Mouse (Mus musculus): ENCODE measurements around the gene Cutal.
"Not testable (repeated sequence)": the region's sequence is repeated elsewhere in the genome, so short reads cannot be mapped to it uniquely, and the experiment has no call there.

The Cutal gene

DNA sequence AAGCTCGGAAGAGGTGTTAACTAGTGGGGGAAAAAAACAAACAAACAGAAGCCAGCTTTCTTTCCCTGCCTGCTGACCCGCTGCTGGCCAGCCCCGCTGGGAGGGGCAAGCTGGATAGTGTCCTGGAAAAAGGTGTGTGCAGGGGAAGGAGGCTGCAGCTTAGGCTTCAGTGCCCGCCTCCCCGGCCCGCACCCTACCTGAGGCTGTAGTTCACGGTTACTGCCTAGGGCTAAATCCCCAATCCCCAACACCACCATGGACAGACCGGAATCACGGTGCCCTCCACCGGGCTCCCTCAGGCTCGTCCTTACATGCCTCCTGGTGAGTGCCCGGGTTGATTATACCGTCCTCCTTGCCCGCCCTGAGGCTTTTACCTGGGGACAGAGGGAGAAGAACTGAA lies at the start of gene Cutal:
Gene Cutal (plus strand): TSS at position 126 of the 400 bp plus-strand sequence.
- no peak for DNase-seq (ENCODE audit: low spot score)

DNA sequence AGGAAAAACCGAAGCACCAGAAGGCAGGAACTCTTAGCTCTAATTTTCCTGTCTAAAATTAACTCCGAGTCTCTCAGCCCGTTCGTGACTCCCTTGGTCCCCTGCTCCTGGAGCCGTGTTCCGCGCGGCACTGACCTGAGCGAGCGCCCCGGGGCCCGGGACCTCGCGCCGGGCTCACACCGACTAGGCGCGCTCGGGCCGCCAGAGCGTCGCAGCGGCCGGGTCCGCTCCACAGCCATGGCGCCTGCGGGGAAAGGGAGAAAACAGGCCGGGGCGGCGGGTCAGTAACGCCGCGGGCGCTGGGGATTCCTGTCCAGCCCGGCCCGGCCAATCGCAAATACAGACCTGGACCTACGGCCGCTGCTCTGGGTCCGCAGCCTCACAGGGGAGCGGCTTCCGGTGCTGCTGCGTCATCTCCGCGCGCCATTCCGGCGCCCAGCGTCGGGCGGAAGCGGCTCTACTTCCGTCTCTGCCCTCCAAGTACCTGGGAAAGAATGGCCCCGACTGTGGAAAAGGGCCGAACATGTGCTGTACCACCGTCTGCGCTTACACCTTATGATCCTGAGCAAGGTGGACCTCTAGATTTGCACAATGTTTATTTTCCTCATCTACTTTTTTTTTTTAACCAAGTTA lies 48.3 kb upstream of the Cutal start, which contains the start of gene Fbxw2:
Gene Fbxw2 (minus strand): TSS at position 485 of the 633 bp plus-strand sequence.
- DNase-seq (ENCODE audit: low spot score): peak; percentile 88

DNA sequence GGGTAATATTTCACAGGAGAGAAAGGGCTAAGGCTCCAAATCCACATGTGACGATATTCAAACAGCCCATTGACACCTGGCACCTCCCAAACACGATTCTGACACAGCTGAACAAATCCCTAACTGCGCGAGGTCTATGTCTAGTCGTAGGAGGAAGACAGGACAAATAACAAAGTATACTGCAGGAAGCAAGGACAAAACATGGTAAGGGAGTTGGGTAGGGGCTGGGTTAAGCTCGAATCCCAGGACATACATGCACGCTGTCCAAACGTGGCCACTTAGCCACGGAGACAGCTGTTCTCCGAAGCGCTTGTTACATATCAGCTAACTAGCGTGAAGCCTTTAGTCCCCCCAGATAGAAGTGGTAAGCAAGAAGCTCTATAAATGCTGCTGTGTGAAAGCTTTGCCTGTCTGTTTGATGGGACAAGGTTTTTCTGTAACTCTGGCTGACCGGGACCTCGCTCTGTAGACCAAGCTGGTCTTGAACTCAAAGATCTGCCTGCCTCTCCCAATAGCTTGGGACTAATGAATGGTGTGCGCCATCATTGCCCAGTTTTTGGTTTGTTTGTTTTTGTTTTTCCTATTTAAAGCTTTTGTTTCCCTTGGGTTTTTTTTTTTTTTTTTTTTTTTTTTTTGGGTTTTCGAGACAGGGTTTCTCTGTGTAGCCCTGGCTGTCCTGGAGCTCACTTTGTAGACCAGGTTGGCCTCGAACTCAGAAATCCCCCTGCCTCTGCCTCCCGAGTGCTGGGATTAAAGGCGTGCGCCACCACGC lies 47.5 kb upstream of the Cutal start:
- DNase-seq (ENCODE audit: low spot score): no peak

- DNase-seq (ENCODE audit: low spot score): no peak
Measured at GRCm38 (mm10) chr2:34827591-34827990, 46.6 kb upstream of the Cutal start.

- no peak for DNase-seq (ENCODE audit: low spot score)
Measured at GRCm38 (mm10) chr2:34828026-34828425, 46.2 kb upstream of the Cutal start.

DNA sequence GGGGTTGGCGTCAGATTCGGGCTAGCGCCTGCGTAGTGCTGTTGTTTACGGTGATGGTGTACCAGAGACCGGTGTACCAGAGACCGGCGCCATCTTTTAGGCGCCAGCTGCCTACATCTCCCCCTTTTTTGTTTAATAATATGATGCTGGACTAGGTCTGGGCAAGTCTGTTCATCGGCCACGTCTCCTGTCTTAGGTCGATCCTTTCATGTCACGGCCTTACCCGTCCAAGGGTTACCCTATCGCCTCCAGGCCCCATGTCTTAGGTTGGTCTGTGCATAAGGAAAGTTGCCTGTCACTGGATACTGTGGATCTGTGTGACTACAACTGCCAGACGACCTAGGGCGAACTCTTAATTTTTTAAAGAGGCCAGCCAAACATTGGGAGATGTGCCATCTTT lies 44.1 kb upstream of the Cutal start:
- not testable (repeated sequence) for DNase-seq (ENCODE audit: low spot score)

GRCm38 (mm10) chr2:34832766-34833457 lies 41.3 kb upstream of the Cutal start, which contains the start of gene Gm34653:
TSS of gene Gm34653 (plus strand) at chr2:34833007.
- not testable (repeated sequence) for DNase-seq (ENCODE audit: low spot score)

GRCm38 (mm10) chr2:34833624-34834023 lies 40.6 kb upstream of the Cutal start:
- DNase-seq (ENCODE audit: low spot score): no peak

DNA sequence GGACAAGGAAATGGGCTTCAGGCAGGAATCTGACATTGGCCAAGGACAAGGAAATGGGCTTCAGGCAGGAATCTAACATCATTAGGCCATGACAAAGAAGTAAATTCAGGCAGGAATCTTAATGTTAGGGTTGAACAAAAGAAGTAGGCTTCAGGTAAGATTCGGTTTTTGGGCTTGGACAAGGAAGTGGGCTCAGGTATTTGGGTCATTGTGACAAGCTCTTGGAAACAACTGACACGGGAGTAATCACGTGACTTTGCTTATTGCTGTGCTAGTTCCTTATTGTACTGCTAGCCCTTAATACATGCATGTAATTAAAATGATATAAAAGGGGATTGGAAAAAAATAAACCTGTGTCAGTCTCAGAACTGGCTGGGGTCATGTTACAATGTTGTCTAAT lies 38.5 kb upstream of the Cutal start:
- no peak for DNase-seq (ENCODE audit: low spot score)

DNA sequence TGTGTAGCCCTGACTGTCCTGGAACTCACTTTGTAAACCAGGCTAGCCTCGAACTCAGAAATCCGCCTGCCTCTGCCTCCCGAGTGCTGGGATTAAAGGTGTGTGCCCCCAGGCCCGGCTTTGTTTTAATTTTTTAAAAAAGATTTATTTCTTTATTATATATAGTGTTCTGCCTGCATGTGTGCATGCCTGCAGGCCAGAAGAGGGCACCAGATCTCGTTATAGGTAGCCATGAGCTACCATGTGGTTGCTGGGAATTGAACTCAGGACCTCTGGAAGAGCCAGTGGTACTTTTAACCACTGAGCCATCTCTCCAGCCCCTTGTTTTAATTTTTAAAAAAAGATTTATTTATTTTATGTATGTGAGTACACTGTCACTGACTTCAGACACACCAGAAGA lies 34.1 kb upstream of the Cutal start:
- DNase-seq (ENCODE audit: low spot score): not testable (repeated sequence)

GRCm38 (mm10) chr2:34841706-34842105 lies 32.5 kb upstream of the Cutal start:
- DNase-seq (ENCODE audit: low spot score): no peak

DNA sequence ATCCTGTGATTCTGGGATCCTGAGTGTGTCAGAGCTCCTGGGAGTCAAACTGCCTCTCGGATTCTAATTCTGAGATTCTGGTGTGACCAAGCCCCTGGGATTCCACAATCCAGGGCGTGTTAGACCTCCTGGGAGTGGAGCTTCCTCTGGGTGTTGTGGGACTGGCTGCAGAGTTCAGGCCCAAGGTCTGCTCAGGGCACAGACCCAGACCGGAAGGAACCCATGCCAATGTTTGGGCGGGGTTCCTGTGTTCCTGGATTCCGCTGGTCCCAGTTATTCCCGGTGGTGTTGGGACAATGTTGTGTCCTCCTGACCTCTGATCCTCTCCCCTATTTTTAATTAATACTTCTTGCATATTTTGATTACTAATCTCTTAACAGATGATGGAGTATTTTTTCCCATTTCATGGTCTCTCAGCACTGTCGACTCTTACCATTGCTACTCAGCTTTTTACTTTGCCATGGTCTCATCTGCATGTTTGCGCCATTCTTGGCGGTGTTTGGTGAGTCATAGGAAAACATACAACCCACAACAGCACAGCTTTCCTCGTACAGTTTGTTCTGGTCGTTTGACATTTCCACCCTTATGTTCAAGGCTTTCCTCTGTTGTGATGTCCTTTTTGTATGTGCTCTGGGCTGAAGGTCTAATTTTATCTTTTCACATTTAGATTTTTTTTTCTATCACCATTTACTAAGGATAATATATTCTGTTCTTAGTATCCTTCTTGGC lies 30.8 kb upstream of the Cutal start:
- no peak for DNase-seq (ENCODE audit: low spot score)

DNA sequence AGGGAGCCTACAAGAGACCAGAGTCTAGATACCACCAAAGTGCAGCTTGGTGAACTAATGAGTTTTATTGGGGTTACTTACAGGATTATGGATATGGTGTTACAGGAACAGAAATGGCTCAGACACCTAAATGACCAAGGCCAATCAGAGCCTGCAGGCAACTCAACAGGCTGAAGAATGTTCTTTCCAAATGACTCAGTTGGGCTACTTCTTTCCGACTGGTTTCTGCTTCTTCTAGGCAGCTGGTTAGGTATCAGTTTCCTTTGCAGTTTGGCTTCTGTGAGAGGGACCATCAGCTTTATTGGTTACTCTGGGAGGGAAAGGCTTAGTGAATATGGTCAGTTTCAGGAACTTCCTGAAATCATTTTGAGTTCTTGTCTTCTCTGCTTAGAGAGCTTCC lies 26.5 kb upstream of the Cutal start:
- no peak for DNase-seq (ENCODE audit: low spot score)

DNA sequence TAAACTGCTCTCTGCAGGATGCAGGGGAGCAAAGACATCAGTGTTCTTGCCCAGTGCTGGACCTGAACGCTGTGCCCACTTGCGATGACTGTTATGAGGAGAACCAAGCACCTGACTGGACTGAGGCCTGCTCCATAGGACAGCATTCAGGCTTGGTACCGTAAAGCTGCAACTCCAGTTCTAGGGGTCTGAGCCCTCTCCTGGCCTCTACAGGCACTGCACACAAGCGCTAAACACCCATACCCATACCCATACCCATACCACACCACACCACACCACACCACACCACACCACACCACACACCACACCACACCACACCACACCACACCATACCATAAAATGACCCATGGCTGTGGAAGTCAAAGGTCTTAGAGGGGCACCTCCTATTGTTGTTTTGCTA lies 18.9 kb upstream of the Cutal start:
- no peak for DNase-seq (ENCODE audit: low spot score)

- DNase-seq (ENCODE audit: low spot score): no peak
Measured at GRCm38 (mm10) chr2:34857728-34858127, 16.5 kb upstream of the Cutal start.

- no peak for DNase-seq (ENCODE audit: low spot score)
Measured at GRCm38 (mm10) chr2:34869680-34870079, 4.5 kb upstream of the Cutal start.

DNA sequence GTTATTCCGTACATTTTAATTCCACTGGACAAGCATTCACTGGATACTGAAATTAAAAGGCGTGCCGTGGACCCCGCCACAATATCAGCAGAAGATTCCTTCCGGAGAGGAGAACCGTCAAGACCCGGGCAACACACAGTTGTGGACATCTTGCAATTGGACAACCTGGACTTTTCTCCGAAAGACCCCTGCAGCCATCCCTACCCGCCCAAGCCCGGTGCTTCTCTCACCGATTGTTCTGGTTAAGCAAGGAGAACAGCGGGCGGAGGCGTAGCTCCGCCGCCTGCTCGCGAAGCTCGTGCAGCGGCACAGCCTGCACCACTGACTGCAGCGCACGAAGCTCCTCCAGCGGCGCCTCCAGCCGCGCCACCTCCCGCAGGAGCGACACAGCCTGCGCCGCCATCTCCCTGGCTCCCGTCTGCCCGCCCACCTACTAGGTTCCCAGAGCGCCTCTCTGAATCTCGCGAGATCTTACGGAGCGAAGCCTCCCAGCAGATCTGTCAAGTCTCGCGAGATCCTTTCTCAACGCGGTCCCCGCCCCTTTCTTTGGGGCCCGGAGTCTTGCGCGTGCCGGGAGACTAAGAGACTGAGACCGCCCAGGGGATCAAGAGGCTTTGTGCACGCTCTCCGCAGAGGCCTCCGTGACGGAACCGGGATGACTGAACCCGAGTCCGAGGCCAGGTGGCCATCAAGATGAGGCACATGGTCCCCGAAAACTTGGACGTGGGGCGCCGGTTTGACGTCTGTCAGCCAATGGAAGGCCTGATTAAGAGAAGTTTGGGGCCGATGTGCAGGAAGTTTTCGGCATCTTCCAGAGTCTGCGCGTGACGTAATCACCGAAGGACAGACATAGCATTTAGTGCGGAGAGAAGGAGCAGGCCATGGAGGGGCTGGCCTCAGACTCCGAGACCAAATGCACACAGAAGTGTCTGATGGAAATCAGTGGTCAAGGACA lies 3.4 kb upstream of the Cutal start:
- peak; percentile 95 for DNase-seq (ENCODE audit: low spot score)

DNA sequence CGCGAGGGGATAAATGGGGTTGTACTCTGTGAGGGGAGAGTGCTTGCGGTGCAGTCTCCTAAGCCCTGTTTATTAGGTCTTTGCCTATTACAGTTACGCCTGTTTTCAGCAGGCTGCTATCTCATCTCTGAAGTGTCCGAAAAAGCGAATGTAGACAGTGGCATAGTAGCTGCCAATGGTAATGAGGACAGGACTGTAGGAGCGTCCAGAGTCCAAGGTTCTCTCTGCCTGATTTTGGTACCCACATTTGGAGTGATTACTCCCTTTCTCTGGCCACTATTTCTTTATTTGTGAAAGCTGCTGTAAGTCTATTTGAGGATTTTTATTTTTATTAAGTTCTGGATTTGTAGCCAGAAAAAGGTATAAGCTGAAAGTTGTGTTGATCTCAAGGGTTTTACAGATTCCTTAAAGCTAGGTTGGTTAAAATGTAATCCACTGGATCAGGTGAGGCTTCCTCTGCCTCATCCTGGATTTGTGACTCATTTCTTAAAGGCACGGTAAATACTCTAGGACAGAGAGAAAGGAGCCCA lies 685 bp downstream of the Cutal start, which contains the start of gene Psmd5:
Gene Psmd5 (minus strand): TSS at position 153 of the 530 bp plus-strand sequence.
- DNase-seq (ENCODE audit: low spot score): no peak

- DNase-seq (ENCODE audit: low spot score): no peak
Measured at GRCm38 (mm10) chr2:34880054-34880453, 5.9 kb downstream of the Cutal start.

DNA sequence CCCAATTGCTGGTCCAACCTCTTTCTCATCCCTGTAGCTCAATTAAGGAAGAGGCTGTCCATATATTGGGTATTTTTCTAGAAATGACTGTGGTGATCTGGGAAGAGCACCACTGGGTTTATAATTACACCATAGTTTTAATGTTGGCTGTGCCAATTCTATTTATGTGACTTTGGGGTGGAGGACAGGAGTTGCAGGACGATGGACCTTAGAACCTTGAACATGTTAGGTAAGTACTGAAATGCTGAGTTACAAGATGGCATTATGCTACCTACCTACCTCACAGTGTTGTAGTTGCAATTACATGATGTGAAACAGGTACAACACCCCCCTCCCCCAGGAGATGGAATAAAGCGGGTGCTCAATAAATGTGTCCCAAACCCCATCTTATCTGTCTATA lies 8.6 kb downstream of the Cutal start:
- DNase-seq (ENCODE audit: low spot score): no peak

GRCm38 (mm10) chr2:34883190-34883589 lies 9.0 kb downstream of the Cutal start:
- no peak for DNase-seq (ENCODE audit: low spot score)

Data from T-cell, adult 2 months (primary cell).